Mouse (Mus musculus): ENCODE results near the gene Zc3h18. TPM values are rescaled to one million over a fixed set of nuclear protein-coding genes. Genes with fewer than 3 reads are reported as not detected.

Gene Zc3h18
- polyA plus RNA-seq, 1 experiment from 2014 or later: 28.8 TPM

- H3K4me1 ChIP-seq (ENCODE audit: control insufficient read depth, insufficient read depth, low read depth, low read length): peaks cover 8% of the 10 kb centered on the region
- H3K27ac ChIP-seq (ENCODE audit: low read depth, low read length): no peak overlapping the region
- no peak for ATAC-seq
- peaks cover 27% of the 10 kb centered on the region for H3K27me3 ChIP-seq (replicated peaks; ENCODE audit: control insufficient read depth, insufficient read depth, low read length)
- H3K4me2 ChIP-seq (ENCODE audit: low read length): no peak overlapping the region
- H3K4me3 ChIP-seq (ENCODE audit: low read length): no peak overlapping the region
- no peak overlapping the region for H3K9ac ChIP-seq (ENCODE audit: low read depth, low read length)
- 63% methylated on average over 11 of the region's 11 CpGs for WGBS
- H3K36me3 ChIP-seq (ENCODE audit: control insufficient read depth, insufficient read depth, low read length): peaks cover 2% of the 10 kb centered on the region
- H3K9me3 ChIP-seq (ENCODE audit: control insufficient read depth, low read length): no peaks in the 10 kb centered on the region
Measured at GRCm38 (mm10) chr8:122461473-122462148, 85.2 kb downstream of the Zc3h18 start.

- peaks cover 8% of the 10 kb centered on the region for H3K4me1 ChIP-seq (ENCODE audit: control insufficient read depth, insufficient read depth, low read depth, low read length)
- no peak for ATAC-seq
- no peaks in the 10 kb centered on the region for H3K9me3 ChIP-seq (ENCODE audit: control insufficient read depth, low read length)
- peaks cover 27% of the 10 kb centered on the region for H3K27me3 ChIP-seq (replicated peaks; ENCODE audit: control insufficient read depth, insufficient read depth, low read length)
- 60% methylated on average over 8 of the region's 8 CpGs for WGBS
- H3K36me3 ChIP-seq (ENCODE audit: control insufficient read depth, insufficient read depth, low read length): peaks cover 7% of the 10 kb centered on the region
- no peak overlapping the region for H3K4me2 ChIP-seq (ENCODE audit: low read length)
- H3K9ac ChIP-seq (ENCODE audit: low read depth, low read length): no peak overlapping the region
- no peak overlapping the region for H3K27ac ChIP-seq (ENCODE audit: low read depth, low read length)
- no peak overlapping the region for H3K4me3 ChIP-seq (ENCODE audit: low read length)
Measured at GRCm38 (mm10) chr8:122462510-122462909, 86.1 kb downstream of the Zc3h18 start.

GRCm38 (mm10) chr8:122463651-122464640, 87.5 kb downstream of the Zc3h18 start:
- Histone ChIP-seq H3K27ac (ENCODE audit: low read depth, low read length) (no peak overlapping the region), H3K4me1 (ENCODE audit: control insufficient read depth, insufficient read depth, low read depth, low read length) (peaks cover 8% of the 10 kb centered on the region), H3K36me3 (ENCODE audit: control insufficient read depth, insufficient read depth, low read length) (peaks cover 15% of the 10 kb centered on the region), H3K4me2 (ENCODE audit: low read length) (no peak overlapping the region), H3K27me3 (replicated peaks; ENCODE audit: control insufficient read depth, insufficient read depth, low read length) (peaks cover 25% of the 10 kb centered on the region), H3K9ac (ENCODE audit: low read depth, low read length) (no peak overlapping the region), H3K9me3 (ENCODE audit: control insufficient read depth, low read length) (no peaks in the 10 kb centered on the region), H3K4me3 (ENCODE audit: low read length) (no peak overlapping the region)
- no peak for ATAC-seq
- WGBS: 80% methylated on average over 12 of the region's 12 CpGs

GRCm38 (mm10) chr8:122464985-122465384, 88.6 kb downstream of the Zc3h18 start:
- Histone ChIP-seq H3K27me3 (replicated peaks; ENCODE audit: control insufficient read depth, insufficient read depth, low read length) (peaks cover 16% of the 10 kb centered on the region), H3K36me3 (ENCODE audit: control insufficient read depth, insufficient read depth, low read length) (peaks cover 15% of the 10 kb centered on the region), H3K9ac (ENCODE audit: low read depth, low read length) (no peak overlapping the region), H3K4me3 (ENCODE audit: low read length) (no peak overlapping the region), H3K4me2 (ENCODE audit: low read length) (no peak overlapping the region), H3K9me3 (ENCODE audit: control insufficient read depth, low read length) (no peaks in the 10 kb centered on the region), H3K4me1 (ENCODE audit: control insufficient read depth, insufficient read depth, low read depth, low read length) (peaks cover 8% of the 10 kb centered on the region), H3K27ac (ENCODE audit: low read depth, low read length) (no peak overlapping the region)
- no peak for ATAC-seq
- 74% methylated on average over 7 of the region's 7 CpGs for WGBS

Other genes with a start within 250 kb of the Zc3h18 start
- gene Zfpm1, start 94.5 kb upstream of the Zc3h18 start, polyA plus RNA-seq (2015; fragmentation: Nextera tagmentation; extraction: Ambion mirVana): 0.75 and 1.2 TPM in 2 replicates
- gene Trhr2, start 15.9 kb upstream of the Zc3h18 start, polyA plus RNA-seq (2015; fragmentation: Nextera tagmentation; extraction: Ambion mirVana): 0.39 and 0.60 TPM in 2 replicates
- not detected in 2 replicates for gene Il17c, start 45.4 kb downstream of the Zc3h18 start, polyA plus RNA-seq (2015; fragmentation: Nextera tagmentation; extraction: Ambion mirVana)
- gene Cyba, start 56.3 kb downstream of the Zc3h18 start, polyA plus RNA-seq (2015; fragmentation: Nextera tagmentation; extraction: Ambion mirVana): 38.3 and 41.6 TPM in 2 replicates
- 70.1 and 87.7 TPM in 2 replicates for gene Mvd, start 66.8 kb downstream of the Zc3h18 start, polyA plus RNA-seq (2015; fragmentation: Nextera tagmentation; extraction: Ambion mirVana)
- gene Snai3, start 84.1 kb downstream of the Zc3h18 start, polyA plus RNA-seq (2015; fragmentation: Nextera tagmentation; extraction: Ambion mirVana): 0.12 TPM in 1 of 2 replicates, not detected in the other
- 30.9 and 32.5 TPM in 2 replicates for gene Rnf166, start 99.5 kb downstream of the Zc3h18 start, polyA plus RNA-seq (2015; fragmentation: Nextera tagmentation; extraction: Ambion mirVana)
- gene Ctu2, start 99.5 kb downstream of the Zc3h18 start, polyA plus RNA-seq (2015; fragmentation: Nextera tagmentation; extraction: Ambion mirVana): 78.5 and 85.1 TPM in 2 replicates
- 1.7 and 3.5 TPM in 2 replicates for gene Piezo1, start 174.7 kb downstream of the Zc3h18 start, polyA plus RNA-seq (2015; fragmentation: Nextera tagmentation; extraction: Ambion mirVana)
- 8.0 and 11.4 TPM in 2 replicates for gene Cdt1, start 191.4 kb downstream of the Zc3h18 start, polyA plus RNA-seq (2015; fragmentation: Nextera tagmentation; extraction: Ambion mirVana)
- gene Aprt, start 200.3 kb downstream of the Zc3h18 start, polyA plus RNA-seq (2015; fragmentation: Nextera tagmentation; extraction: Ambion mirVana): 202 and 203 TPM in 2 replicates
- gene Galns, start 234.9 kb downstream of the Zc3h18 start, polyA plus RNA-seq (2015; fragmentation: Nextera tagmentation; extraction: Ambion mirVana): 8.7 TPM in 2 replicates
- 109 and 110 TPM in 2 replicates for gene Trappc2l, start 235.0 kb downstream of the Zc3h18 start, polyA plus RNA-seq (2015; fragmentation: Nextera tagmentation; extraction: Ambion mirVana)
- not detected in 2 replicates for gene Pabpn1l, start 246.1 kb downstream of the Zc3h18 start, polyA plus RNA-seq (2015; fragmentation: Nextera tagmentation; extraction: Ambion mirVana)

Measured in hindbrain, embryonic 16.5 days (tissue).